Mouse (Mus musculus) heart, embryonic 14.5 days (tissue): Measurements from ENCODE around the gene Skida1. TPM values are rescaled to one million over a fixed set of nuclear protein-coding genes. Genes with fewer than 3 reads are reported as not detected.

Experiments
- ATAC-seq: fragments of 200-750 bp; cut with Nextera tagmentation; 2 replicates; pipeline ENCODE4 v1.8.0; 2017; ENCODE audit warnings: low read depth, moderate TSS enrichment; ENCODE audit not compliant: insufficient number of reproducible peaks, insufficient read depth, low FRiP score
- H3K27ac ChIP-seq, 2 experiments: fragments of 200-500 bp in 1 of 2; fragments of 300-500 bp in 1 of 2; sonication (generic) in 1 of 2; replicated peaks in 1 of 2; 2 replicates each; pipeline ENCODE4 v1.5.1; 2012 to 2014; ENCODE audit warnings: low read depth in 2 of 2, low read length in 2 of 2, control low read depth in 1 of 2, mild to moderate bottlenecking in 1 of 2, mixed read lengths in 1 of 2; ENCODE audit not compliant: control insufficient read depth in 1 of 2, insufficient read depth in 1 of 2
- H3K27me3 ChIP-seq: fragments of 300-500 bp; sonication (generic); 2 replicates; pipeline ENCODE4 v1.6.1; 2014; ENCODE audit warnings: mild to moderate bottlenecking, low read length, control low read depth; ENCODE audit not compliant: control insufficient read depth, insufficient read depth
- H3K36me3 ChIP-seq: fragments of 300-500 bp; sonication (generic); 2 replicates; pipeline ENCODE4 v1.6.1; 2014; ENCODE audit warnings: mild to moderate bottlenecking, control low read depth, low read length, mixed read lengths; ENCODE audit not compliant: control insufficient read depth, insufficient read depth
- H3K4me1 ChIP-seq, 2 experiments: fragments of 200-500 bp in 1 of 2; fragments of 300-500 bp in 1 of 2; sonication (generic) in 1 of 2; 2 replicates each; pipeline ENCODE4 v1.6.1; 2012 to 2014; ENCODE audit warnings: low read length in 2 of 2, control low read depth in 1 of 2, mixed read lengths in 1 of 2; ENCODE audit not compliant: control insufficient read depth in 2 of 2, insufficient read depth in 2 of 2
- H3K4me2 ChIP-seq: fragments of 300-500 bp; sonication (generic); 2 replicates; pipeline ENCODE4 v1.6.1; 2014; ENCODE audit warnings: mild to moderate bottlenecking, low read length
- H3K4me3 ChIP-seq, 2 experiments: fragments of 200-500 bp in 1 of 2; fragments of 300-500 bp in 1 of 2; sonication (generic) in 1 of 2; 2 replicates each; pipeline ENCODE4 v1.5.1; 2012 to 2014; ENCODE audit warnings: low read length in 2 of 2, mild to moderate bottlenecking in 2 of 2, control low read depth in 1 of 2, low read depth in 1 of 2, moderate library complexity in 1 of 2; ENCODE audit not compliant: control insufficient read depth in 1 of 2, insufficient read depth in 1 of 2
- H3K9ac ChIP-seq: fragments of 300-500 bp; sonication (generic); 2 replicates; pipeline ENCODE4 v1.6.1; 2014; ENCODE audit warnings: mild to moderate bottlenecking, low read length
- H3K9me3 ChIP-seq: fragments of 300-500 bp; sonication (generic); 2 replicates; pipeline ENCODE4 v1.6.1; 2016; ENCODE audit warnings: low read length, control low read depth; ENCODE audit not compliant: control insufficient read depth
- WGBS: fragments of 180-500 bp; shearing (Covaris S2); extraction: QIAGEN DNeasy Blood & Tissue Kit; methylation state at CpG from one replicate; pipeline ENCODE4 v1.1.7; 2014; 5-methylcytosine and 5-hydroxymethylcytosine counted together
- microRNA-seq: library from miRNA; unstranded; fragments of <30 nt; microRNA quantifications from one replicate; pipeline ENCODE4, GENCODE M21; 2016
- polyA plus RNA-seq: library from polyadenylated mRNA; unstranded; fragments of >200 nt; fragmentation: Nextera tagmentation; extraction: Ambion mirVana; gene quantifications from 2 replicates; pipeline ENCODE4 v1.2.1, GENCODE M21; 2014

Gene Skida1
- polyA plus RNA-seq, 1 experiment from 2014 or later: 6.4 TPM

GRCm38 (mm10) chr2:18004286-18004685 lies 44.6 kb downstream of the Skida1 start:
- Histone ChIP-seq H3K4me1 (no peaks in the 10 kb centered on the region), H3K27me3 (no peaks in the 10 kb centered on the region), H3K4me3 (no peak overlapping the region), H3K27ac (no peak overlapping the region), H3K4me2 (no peak overlapping the region), H3K9me3 (no peaks in the 10 kb centered on the region), H3K36me3 (no peaks in the 10 kb centered on the region), H3K9ac (no peak overlapping the region)
- no peak for ATAC-seq
- 74% methylated on average over 4 of the region's 4 CpGs for WGBS

GRCm38 (mm10) chr2:18002306-18002705 lies 46.5 kb downstream of the Skida1 start:
- H3K9me3 ChIP-seq: no peaks in the 10 kb centered on the region
- WGBS: 92% methylated on average over 3 of the region's 3 CpGs
- H3K4me1 ChIP-seq: no peaks in the 10 kb centered on the region
- no peak for ATAC-seq
- no peak overlapping the region for H3K4me3 ChIP-seq
- H3K9ac ChIP-seq: no peak overlapping the region
- no peak overlapping the region for H3K27ac ChIP-seq
- no peak overlapping the region for H3K4me2 ChIP-seq
- no peaks in the 10 kb centered on the region for H3K27me3 ChIP-seq
- no peaks in the 10 kb centered on the region for H3K36me3 ChIP-seq

- Histone ChIP-seq H3K4me2 (no peak within 1 kb of the TSS), H3K9ac (no peak within 1 kb of the TSS), H3K4me1 (no peaks in the 10 kb centered on the region), H3K9me3 (no peaks in the 10 kb centered on the region), H3K4me3 (no peak within 1 kb of the TSS), H3K27me3 (no peaks in the 10 kb centered on the region), H3K27ac (no peak within 1 kb of the TSS), H3K36me3 (no peaks in the 10 kb centered on the region)
- no peak for ATAC-seq
Measured at GRCm38 (mm10) chr2:17996858-17997257, 52.0 kb downstream of the Skida1 start, which contains the start of gene H2al2a. Gene H2al2a (minus strand): TSS chr2:17996958.

Small RNAs within 50 kb of the gene (microRNA-seq; reads per million reads assigned to microRNA genes)
- gene Mir7655: 9.2 reads per million, percentile 21 among the genes with 10 or more reads in this experiment

Other genes with a start within 250 kb of the Skida1 start
- gene H2al2a, start 52.1 kb downstream of the Skida1 start, polyA plus RNA-seq: not detected in 2 replicates
- gene A930004D18Rik, start 11.3 kb downstream of the Skida1 start, polyA plus RNA-seq: 5.8 and 8.9 TPM in 2 replicates
- 24.4 and 27.1 TPM in 2 replicates for gene Mllt10, start 6.2 kb upstream of the Skida1 start, polyA plus RNA-seq